21 mouse cellular contexts compared by ENCODE assay signal in the genomic region with DNA sequence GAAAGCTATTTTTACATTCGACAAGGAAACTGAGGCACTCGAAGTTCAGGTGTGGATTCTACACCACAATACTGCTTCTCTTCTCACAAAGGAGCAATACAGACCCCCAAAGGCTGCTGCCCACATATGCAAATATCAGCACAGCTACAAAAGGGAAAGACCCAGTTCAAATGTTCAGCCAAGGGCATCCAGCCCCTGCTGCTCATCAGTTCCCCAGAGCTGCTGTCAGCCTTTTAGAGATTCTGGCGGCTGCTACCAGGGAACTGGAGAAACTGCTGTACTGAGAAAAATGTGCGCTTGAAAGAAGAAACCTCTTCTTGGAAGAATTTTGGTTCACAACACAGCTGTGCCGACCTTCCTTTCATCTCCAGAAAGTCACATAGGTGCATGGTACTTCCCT.
DNase-seq lines count a peak whose midpoint lies in the region; ATAC-seq lines count a peak whose summit lies in the region.
"Had no signal": no experiment of that assay in that cellular context is flagged by ENCODE, and none has a peak within 500 bp of the region (broad histone marks: within the 10 kb centered on the region; RNA-seq: fewer than 3 reads in every experiment).

No protein-coding gene starts in this region.

- H3K27ac ChIP-seq in hindbrain, embryonic 10.5 days, result peak overlapping the region; percentile 69; the same call in 1 of the 2 replicates
- no peak overlapping the region for H3K27ac ChIP-seq in hindbrain, embryonic 14.5 days
- 0 out of 2 replicates have a peak overlapping the region, but pooled peaks have one; percentile 2 for H3K27ac ChIP-seq in neural tube, embryonic 14.5 days (ENCODE audit: low read depth, low read length)
- H3K27ac ChIP-seq in neural tube, embryonic 15.5 days (replicated peaks), result no peak overlapping the region
- H3K27ac ChIP-seq in hindbrain, embryonic 12.5 days, result peak overlapping the region; percentile 62
- H3K27ac ChIP-seq in liver, embryonic 11.5 days (ENCODE audit: low read depth, low read length), result no peak overlapping the region
- H3K27ac ChIP-seq: intestine, embryonic 15.5 days; left cerebral cortex, adult 2 months; midbrain, embryonic 12.5 days had no signal

- no peak for DNase-seq in hindbrain, embryonic 10.5 days (ENCODE audit: low spot score)
- DNase-seq in hindbrain, embryonic 14.5 days (ENCODE audit: low spot score), result no peak
- no peak for DNase-seq in cerebellum, postnatal 14 days
- no peak for DNase-seq in liver, embryonic 11.5 days (ENCODE audit: low spot score)
- DNase-seq: adrenal gland, adult 8-10 months; B cell, adult 2 months; cerebellum, adult 2 months; heart, postnatal 4 days; kidney, adult 8-10 months; kidney, postnatal 10 days; liver, postnatal 0 days; lung, postnatal 10 days; thymus, adult 18-20 months; thymus, postnatal 36 days had no signal

- ATAC-seq in hindbrain, embryonic 14.5 days (ENCODE audit: low FRiP score), result no peak
- ATAC-seq in neural tube, embryonic 14.5 days (ENCODE audit: low read depth), result no peak
- no peak for ATAC-seq in neural tube, embryonic 15.5 days (ENCODE audit: low FRiP score)
- peak; percentile 57; the same call in 1 of the 2 replicates for ATAC-seq in hindbrain, embryonic 12.5 days (ENCODE audit: low FRiP score)
- no peak for ATAC-seq in liver, embryonic 11.5 days (replicated peaks; ENCODE audit: low FRiP score)
- ATAC-seq: activated CD4-positive, CD25-positive, alpha-beta regulatory T cell, adult 4 months; intestine, embryonic 15.5 days; liver, postnatal 0 days had no signal

- H3K36me3 ChIP-seq in hindbrain, embryonic 10.5 days, result no peaks in the 10 kb centered on the region
- H3K36me3 ChIP-seq in hindbrain, embryonic 14.5 days (replicated peaks; ENCODE audit: control insufficient read depth, insufficient read depth), result no peaks in the 10 kb centered on the region
- H3K36me3 ChIP-seq in neural tube, embryonic 14.5 days (ENCODE audit: control insufficient read depth, insufficient read depth, low read length), result no peaks in the 10 kb centered on the region
- H3K36me3 ChIP-seq in neural tube, embryonic 15.5 days, result no peaks in the 10 kb centered on the region
- no peaks in the 10 kb centered on the region for H3K36me3 ChIP-seq in hindbrain, embryonic 12.5 days
- no peaks in the 10 kb centered on the region for H3K36me3 ChIP-seq in liver, embryonic 11.5 days (ENCODE audit: control insufficient read depth, insufficient read depth, low read length)
- H3K36me3 ChIP-seq: intestine, embryonic 15.5 days; midbrain, embryonic 12.5 days had no signal

- no peak overlapping the region for H3K4me3 ChIP-seq in hindbrain, embryonic 10.5 days
- H3K4me3 ChIP-seq in hindbrain, embryonic 14.5 days (replicated peaks; ENCODE audit: low read length), result no peak overlapping the region
- H3K4me3 ChIP-seq in neural tube, embryonic 14.5 days (ENCODE audit: low read depth, low read length), result no peak overlapping the region
- H3K4me3 ChIP-seq in neural tube, embryonic 15.5 days (replicated peaks), result no peak overlapping the region
- no peak overlapping the region for H3K4me3 ChIP-seq in hindbrain, embryonic 12.5 days
- H3K4me3 ChIP-seq in liver, embryonic 11.5 days (ENCODE audit: low read depth, low read length), result no peak overlapping the region
- H3K4me3 ChIP-seq: intestine, embryonic 15.5 days; left cerebral cortex, adult 2 months; midbrain, embryonic 12.5 days had no signal

- no peaks in the 10 kb centered on the region for H3K9me3 ChIP-seq in hindbrain, embryonic 10.5 days
- H3K9me3 ChIP-seq in hindbrain, embryonic 14.5 days (ENCODE audit: control insufficient read depth, low read length), result no peaks in the 10 kb centered on the region
- no peaks in the 10 kb centered on the region for H3K9me3 ChIP-seq in neural tube, embryonic 14.5 days (ENCODE audit: control insufficient read depth, low read length)
- no peaks in the 10 kb centered on the region for H3K9me3 ChIP-seq in neural tube, embryonic 15.5 days (replicated peaks)
- no peaks in the 10 kb centered on the region for H3K9me3 ChIP-seq in hindbrain, embryonic 12.5 days (replicated peaks)
- H3K9me3 ChIP-seq in liver, embryonic 11.5 days (ENCODE audit: control insufficient read depth, low read length), result no peaks in the 10 kb centered on the region
- H3K9me3 ChIP-seq: intestine, embryonic 15.5 days; midbrain, embryonic 12.5 days had no signal

- peaks cover 12% of the 10 kb centered on the region for H3K4me1 ChIP-seq in hindbrain, embryonic 10.5 days (replicated peaks)
- peaks cover 8% of the 10 kb centered on the region for H3K4me1 ChIP-seq in hindbrain, embryonic 14.5 days (replicated peaks; ENCODE audit: control insufficient read depth, insufficient read depth, low read length)
- H3K4me1 ChIP-seq in neural tube, embryonic 14.5 days (ENCODE audit: control insufficient read depth, insufficient read depth, low read length), result 0 out of 2 replicates have a peak, but pooled peaks cover 3% of the 10 kb centered on the region
- peaks cover 13% of the 10 kb centered on the region for H3K4me1 ChIP-seq in neural tube, embryonic 15.5 days
- H3K4me1 ChIP-seq in hindbrain, embryonic 12.5 days, result peaks cover 15% of the 10 kb centered on the region
- H3K4me1 ChIP-seq in liver, embryonic 11.5 days (replicated peaks; ENCODE audit: control insufficient read depth, insufficient read depth, low read length), result no peaks in the 10 kb centered on the region
- H3K4me1 ChIP-seq: intestine, embryonic 15.5 days had no signal

- WGBS in hindbrain, embryonic 10.5 days, result 47% methylated on average over 5 of the region's 5 CpGs
- WGBS in hindbrain, embryonic 14.5 days, result 35% methylated on average over 5 of the region's 5 CpGs
- WGBS in neural tube, embryonic 14.5 days, result 55% methylated on average over 5 of the region's 5 CpGs
- 57% methylated on average over 5 of the region's 5 CpGs for WGBS in neural tube, embryonic 15.5 days
- 40% methylated on average over 5 of the region's 5 CpGs for WGBS in hindbrain, embryonic 12.5 days
- 71% methylated on average over 5 of the region's 5 CpGs for WGBS in liver, embryonic 11.5 days

- H3K27me3 ChIP-seq in hindbrain, embryonic 10.5 days (ENCODE audit: insufficient read depth, poor library complexity, severe bottlenecking), result no peaks in the 10 kb centered on the region
- H3K27me3 ChIP-seq in hindbrain, embryonic 14.5 days (ENCODE audit: control insufficient read depth, insufficient read depth, low read length), result no peaks in the 10 kb centered on the region
- no peaks in the 10 kb centered on the region for H3K27me3 ChIP-seq in neural tube, embryonic 14.5 days (ENCODE audit: control insufficient read depth, insufficient read depth, low read length)
- H3K27me3 ChIP-seq in neural tube, embryonic 15.5 days (replicated peaks), result no peaks in the 10 kb centered on the region
- no peaks in the 10 kb centered on the region for H3K27me3 ChIP-seq in hindbrain, embryonic 12.5 days
- H3K27me3 ChIP-seq in liver, embryonic 11.5 days (replicated peaks; ENCODE audit: control insufficient read depth, insufficient read depth, low read length), result no peaks in the 10 kb centered on the region
- H3K27me3 ChIP-seq: intestine, embryonic 15.5 days; midbrain, embryonic 12.5 days had no signal

- H3K4me2 ChIP-seq in hindbrain, embryonic 14.5 days (replicated peaks), result no peak overlapping the region
- H3K4me2 ChIP-seq in neural tube, embryonic 14.5 days (ENCODE audit: low read depth, low read length), result no peak overlapping the region
- H3K4me2 ChIP-seq in neural tube, embryonic 15.5 days, result no peak overlapping the region
- H3K4me2 ChIP-seq in hindbrain, embryonic 12.5 days (replicated peaks), result no peak overlapping the region
- H3K4me2 ChIP-seq in liver, embryonic 11.5 days, result no peak overlapping the region
- H3K4me2 ChIP-seq: intestine, embryonic 15.5 days; midbrain, embryonic 12.5 days had no signal

- H3K9ac ChIP-seq in hindbrain, embryonic 14.5 days, result no peak overlapping the region
- no peak overlapping the region for H3K9ac ChIP-seq in neural tube, embryonic 14.5 days (replicated peaks; ENCODE audit: low read depth, low read length)
- no peak overlapping the region for H3K9ac ChIP-seq in neural tube, embryonic 15.5 days (replicated peaks)
- H3K9ac ChIP-seq in hindbrain, embryonic 12.5 days, result no peak overlapping the region
- no peak overlapping the region for H3K9ac ChIP-seq in liver, embryonic 11.5 days (ENCODE audit: low read depth, low read length)
- H3K9ac ChIP-seq: intestine, embryonic 15.5 days; liver, postnatal 0 days; midbrain, embryonic 12.5 days had no signal

Comparison
In these comparisons a context has a peak if more than half of its experiments do, and no peak if none do; other contexts are left out.
1. H3K27ac ChIP-seq: peak in hindbrain, embryonic 10.5 days (single experiment), neural tube, embryonic 14.5 days (single experiment) and hindbrain, embryonic 12.5 days (single experiment); none in hindbrain, embryonic 14.5 days (single experiment), neural tube, embryonic 15.5 days (single experiment) and liver, embryonic 11.5 days (single experiment).